Mouse (Mus musculus): ENCODE data around the gene Arf4. TPM values are rescaled to one million over a fixed set of nuclear protein-coding genes. Genes with fewer than 3 reads are reported as not detected.

The Arf4 gene
- polyA plus RNA-seq (2012; rRNA removed), result 107 and 199 TPM in 2 replicates

DNA sequence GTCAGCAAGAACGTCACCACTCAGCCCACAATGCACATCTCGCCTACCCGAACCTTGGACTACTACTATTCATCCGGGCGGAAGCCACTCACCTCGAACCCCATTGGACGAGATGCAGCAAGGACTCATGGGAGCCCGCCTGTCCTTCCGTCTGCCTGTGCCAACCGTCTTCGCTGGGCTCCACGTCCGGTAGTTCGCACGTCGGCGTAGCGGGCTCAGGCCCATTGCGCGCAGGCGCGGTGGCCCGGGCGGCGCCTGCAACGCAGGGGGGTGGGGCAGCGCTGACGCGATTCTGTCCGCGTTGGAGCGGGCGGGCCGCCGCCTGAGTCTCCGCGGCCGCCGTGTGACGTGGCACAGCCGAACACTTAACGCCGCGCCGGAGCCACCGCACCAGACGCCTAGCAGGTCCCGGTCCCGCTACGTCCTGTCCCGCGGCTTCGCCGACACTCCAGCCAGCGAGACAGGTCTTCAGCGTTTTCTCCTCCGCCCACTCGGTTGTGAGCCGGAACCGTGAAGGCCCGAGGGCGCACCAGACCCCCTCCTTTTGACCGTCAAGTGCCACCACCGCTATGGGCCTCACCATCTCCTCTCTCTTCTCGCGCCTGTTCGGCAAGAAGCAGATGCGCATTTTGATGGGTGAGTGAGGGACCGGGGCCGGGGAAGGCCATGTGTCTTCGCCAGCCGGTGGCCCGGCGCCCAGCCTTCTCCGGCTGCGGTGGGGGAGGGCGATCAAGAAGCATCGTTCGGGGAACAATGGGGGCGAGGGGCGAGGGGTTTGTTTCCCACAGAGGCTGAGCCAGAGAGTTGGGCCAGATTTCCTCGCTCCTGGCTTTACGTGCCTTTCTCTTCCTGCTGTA, at the start of gene Arf4:
TSS of gene Arf4 (plus strand) at position 224 of the 857 bp plus-strand sequence.

DNA sequence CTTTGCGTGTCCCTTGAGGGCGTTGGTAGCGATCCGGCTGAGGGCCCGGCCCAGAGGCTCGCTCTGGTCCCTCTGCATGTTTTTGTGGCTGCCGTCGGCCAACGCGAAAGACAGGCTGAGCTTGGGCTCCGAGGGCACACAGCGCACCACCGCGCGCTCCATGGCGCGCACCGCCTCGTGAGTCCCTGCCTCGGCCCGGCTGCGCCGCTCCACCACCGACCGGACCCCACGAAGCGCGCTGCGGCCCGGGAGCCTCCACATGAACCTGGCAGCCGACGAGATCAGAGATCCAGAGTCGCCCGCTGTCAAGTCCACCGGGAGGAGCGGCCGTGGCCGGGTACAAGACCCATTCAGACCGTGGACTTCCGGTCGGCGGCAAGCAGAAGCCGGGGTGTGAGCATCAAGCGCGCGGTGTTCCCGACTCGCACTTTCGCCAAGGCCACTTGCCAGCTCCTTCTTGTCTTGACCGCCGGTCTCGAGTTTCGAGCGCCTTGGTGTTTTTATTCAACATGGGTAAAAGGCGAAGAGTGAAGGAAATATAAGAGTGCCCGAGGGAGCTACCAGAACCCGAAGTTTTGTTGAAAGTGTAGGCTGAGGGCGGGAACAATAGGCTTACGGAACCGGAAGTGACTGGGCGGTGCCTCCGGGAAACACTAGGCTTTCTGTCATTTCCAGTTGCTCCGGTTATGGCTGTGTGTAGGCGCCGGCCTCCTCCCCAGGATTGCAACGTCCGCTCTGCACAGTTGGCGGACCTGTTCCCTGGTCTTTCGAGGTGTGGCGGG, 31.6 kb downstream of the Arf4 start, which contains the start of gene Pde12:
TSS of gene Pde12 (minus strand) at position 592 of the 782 bp plus-strand sequence.

DNA sequence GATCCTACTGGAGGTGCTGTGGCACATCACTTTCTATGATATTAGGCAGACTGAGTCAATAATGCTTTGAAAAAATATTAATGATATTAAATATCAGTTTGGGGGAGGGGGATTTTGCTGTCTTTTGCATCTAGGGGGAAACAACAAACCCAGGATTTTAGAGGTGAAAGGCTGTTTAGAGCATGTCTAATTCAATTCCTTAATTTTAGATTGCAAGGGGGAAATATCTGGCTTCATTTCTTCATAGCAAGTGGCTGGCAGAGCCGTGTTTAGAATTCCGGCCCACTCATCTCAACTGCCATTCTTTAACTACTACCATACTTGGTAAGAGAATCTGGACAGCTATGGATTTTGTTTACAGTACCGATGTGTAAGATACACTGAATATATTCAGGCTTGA, 55.1 kb downstream of the Arf4 start, which contains the start of gene Dnah12:
TSS of gene Dnah12 (plus strand) at position 301 of the 400 bp plus-strand sequence.

Other genes with a start within 250 kb of the Arf4 start
- gene Slmap, start 103.1 kb upstream of the Arf4 start, polyA plus RNA-seq (2012; rRNA removed), result 31.0 and 38.9 TPM in 2 replicates
- gene Dennd6a, start 64.2 kb upstream of the Arf4 start, polyA plus RNA-seq (2012; rRNA removed), result 18.0 and 27.1 TPM in 2 replicates
- 5.6 and 7.2 TPM in 2 replicates for gene Pde12, start 31.8 kb downstream of the Arf4 start, polyA plus RNA-seq (2012; rRNA removed)
- 0.02 TPM in 2 replicates for gene Dnah12, start 55.2 kb downstream of the Arf4 start, polyA plus RNA-seq (2012; rRNA removed)

All from central nervous system, embryonic 11.5 days (tissue).